Mouse (Mus musculus) spleen, embryonic (tissue): ENCODE results near the gene Tmem41a.
"Not testable (repeated sequence)": the region's sequence is repeated elsewhere in the genome, so short reads cannot be mapped to it uniquely, and the experiment has no call there.

ENCODE experiments used
- CTCF ChIA-PET: fragments of 350-600 bp; sonication (Branson Sonifier 250); formaldehyde crosslinking; loops from one replicate; lab custom pipeline; 2022; lab: Charles Lee

The Tmem41a gene

DNA sequence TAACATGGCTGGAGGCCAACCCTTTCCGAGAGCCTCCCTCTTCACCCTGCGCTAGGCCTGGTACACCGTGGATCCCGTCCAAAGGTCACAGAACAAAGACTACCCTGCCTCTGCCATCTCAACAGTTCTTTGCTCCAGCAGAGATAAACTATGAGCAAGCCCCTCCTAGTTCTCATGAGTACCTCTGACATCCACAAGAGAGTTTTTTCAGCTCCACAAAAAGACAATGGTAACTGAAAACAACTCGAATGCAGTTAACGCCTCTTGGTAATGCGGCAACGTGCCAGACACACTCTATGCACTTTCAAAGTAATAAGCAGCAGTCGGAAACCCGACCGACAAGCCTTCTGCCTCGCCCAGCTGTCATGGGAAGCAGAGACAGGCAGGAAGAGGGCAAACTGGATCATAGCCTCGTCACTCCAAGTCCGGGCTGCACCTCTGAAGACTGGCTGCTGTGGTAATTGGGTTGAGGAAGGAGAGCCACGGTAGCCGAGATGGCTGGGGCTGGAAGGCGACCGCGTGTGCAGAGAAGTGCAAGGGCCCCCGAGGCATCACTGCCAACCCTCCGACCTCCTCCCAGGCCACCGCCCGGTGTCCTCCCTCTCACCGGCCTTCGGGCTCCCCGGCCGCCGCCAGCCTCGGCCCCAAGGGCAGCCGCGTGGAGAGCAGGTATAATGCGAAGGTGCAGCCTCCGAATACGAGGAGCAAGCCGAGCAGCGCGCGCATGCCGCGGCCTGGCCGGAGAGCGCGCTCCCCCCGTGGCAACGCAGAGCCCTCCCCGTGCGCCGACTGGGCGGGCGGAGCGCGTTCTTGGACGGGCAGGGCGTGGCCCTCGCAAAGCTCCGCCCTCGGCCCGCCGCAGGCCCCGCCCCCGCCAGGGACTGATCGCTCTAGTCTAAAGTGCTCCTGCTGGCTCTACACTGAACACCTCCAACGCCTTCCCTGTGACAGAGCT, at the start of gene Tmem41a:
Gene Tmem41a, minus strand, starts transcription at position 792 of the 955 bp plus-strand sequence.
- CTCF ChIA-PET = no interaction called here

DNA sequence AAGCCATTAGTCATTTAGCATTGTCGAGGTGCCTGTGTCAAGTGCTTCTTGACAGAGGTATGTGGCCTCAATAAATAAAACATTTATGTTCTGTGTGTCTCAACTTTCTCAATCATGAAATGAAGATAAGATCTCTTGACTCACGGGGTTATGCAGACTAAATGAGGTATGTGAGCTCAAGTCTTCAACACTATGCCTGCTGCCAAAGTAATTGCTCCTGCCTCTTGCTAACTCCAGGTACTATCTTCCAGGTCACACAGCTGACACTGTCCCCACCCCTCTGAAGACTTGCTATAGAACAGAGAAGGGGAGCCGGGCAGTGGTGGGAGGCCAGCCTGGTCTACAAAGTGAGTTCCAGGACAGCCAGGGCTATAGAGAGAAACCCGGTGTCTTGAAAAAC, 49.0 kb upstream of the Tmem41a start:
- CTCF ChIA-PET = no interaction called here

DNA sequence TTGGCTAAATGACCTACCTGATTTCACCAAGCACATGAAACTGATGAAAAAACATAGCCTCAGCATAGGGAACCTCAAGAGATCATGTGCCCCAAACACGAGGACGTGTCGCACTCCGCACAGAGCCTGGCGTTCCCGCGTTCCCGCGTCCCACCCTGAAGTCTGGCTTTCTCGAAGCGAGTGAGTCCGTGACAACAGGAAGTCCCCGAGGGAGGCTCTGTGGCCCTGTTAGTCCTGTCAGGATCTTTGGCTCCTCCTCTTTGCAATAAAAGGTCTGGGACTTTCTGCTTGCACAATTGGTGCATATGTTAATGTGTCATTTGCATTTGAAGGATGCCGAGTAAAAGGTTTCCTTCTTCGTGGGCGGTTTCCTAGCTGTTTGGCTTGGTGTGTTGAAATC, 48.0 kb upstream of the Tmem41a start, which contains the start of gene Liph:
Gene Liph, minus strand, starts transcription at position 360 of the 400 bp plus-strand sequence.
- CTCF ChIA-PET = no interaction called here

DNA sequence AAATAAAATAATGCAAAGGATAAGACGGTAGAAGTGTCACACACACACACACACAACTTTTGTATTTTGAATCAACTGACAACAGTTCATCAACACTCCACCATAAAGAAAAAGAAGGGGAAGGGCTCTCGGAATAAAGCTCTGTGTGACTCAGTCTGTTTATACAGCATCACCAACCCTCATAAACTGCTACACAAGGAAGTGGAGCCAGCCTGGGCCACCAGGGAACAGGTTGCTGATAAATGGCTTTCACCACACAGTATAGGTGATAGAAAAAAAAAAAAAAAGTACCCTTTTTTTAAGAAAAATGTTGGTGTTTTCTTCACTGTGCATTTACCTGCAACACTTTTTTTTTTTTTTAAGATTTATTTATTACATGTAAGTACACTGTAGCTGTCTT, 44.4 kb upstream of the Tmem41a start:
- CTCF ChIA-PET = no interaction called here

DNA sequence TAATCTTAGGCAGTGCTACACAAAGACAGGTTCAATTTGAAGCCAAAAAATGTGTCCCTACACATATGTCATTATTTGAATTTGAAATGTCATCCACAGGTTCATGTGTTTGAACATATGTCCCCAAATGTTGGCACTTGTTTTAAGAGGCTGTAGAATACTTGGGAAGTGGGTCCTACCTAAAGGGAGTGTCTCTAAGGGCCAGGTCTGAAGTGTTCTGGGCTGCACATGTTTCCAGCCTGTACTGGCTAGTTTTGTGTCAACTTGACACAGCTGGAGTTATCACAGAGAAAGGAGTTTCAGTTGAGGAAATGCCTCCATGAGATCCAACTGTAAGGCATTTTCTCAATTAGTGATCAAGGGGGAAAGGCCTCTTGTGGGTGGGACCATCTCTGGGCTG, 43.5 kb upstream of the Tmem41a start:
- CTCF ChIA-PET = not testable (repeated sequence)

- CTCF ChIA-PET = no interaction called here
Observed at GRCm38 (mm10) chr16:21987956-21988355, 40.6 kb upstream of the Tmem41a start.

DNA sequence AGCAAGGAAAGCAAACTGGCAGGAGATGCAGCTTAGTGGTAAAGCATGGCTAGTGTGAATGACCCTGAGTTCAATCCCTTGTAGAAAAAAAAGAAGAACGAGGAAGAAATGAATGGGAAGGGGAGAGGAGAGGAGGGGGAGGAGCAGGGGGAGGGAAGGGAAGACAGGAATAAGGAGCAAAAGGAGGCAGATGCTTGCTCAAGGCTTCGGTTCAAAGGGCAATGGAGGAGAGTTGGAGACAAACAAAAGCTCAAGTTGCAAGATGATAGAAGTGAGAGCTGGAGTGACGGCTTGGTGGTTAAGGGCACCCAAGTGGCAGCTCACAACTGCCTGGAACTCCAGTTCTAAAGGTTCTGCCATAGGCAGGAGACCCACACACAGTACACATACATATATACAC, 38.8 kb upstream of the Tmem41a start:
- CTCF ChIA-PET = no interaction called here

DNA sequence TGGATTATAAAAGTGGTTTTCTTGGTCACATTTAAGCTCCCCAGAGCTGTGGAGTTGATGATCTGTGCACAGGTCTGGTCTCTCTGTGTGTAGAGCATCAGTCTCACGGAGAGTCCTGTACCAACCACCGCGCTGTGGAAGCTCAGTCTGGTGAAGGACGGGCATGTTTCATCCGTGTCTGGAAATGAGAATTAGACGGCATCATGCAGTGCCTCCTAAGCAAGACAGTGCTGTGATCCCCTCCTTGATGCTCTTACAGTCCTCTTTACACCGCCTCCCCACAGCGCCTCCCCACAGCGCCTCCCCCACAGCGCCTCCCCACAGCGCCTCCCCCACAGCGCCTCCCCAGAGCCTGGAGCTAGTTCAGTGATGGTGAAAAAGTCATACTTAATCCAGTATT, 36.7 kb upstream of the Tmem41a start:
- CTCF ChIA-PET = no interaction called here

DNA sequence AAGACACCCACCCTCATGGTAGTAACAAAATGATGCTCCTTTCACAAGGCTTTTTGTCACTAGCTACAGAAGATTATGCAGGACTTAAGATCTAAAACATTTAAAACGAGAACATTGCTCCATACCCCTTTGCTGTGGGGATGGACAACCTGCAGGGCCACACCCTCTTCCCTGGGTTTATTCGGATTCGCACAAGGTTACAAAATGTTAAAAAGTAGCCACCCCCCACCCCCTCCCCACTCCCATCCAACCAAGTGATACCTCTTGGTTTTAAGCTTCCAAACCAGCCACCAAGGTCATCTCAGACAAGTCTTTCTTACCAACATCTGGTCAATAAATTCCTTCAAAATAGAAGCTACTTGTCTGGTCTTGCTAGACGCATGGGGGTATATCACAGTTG, 36.2 kb upstream of the Tmem41a start:
- CTCF ChIA-PET = no interaction called here

DNA sequence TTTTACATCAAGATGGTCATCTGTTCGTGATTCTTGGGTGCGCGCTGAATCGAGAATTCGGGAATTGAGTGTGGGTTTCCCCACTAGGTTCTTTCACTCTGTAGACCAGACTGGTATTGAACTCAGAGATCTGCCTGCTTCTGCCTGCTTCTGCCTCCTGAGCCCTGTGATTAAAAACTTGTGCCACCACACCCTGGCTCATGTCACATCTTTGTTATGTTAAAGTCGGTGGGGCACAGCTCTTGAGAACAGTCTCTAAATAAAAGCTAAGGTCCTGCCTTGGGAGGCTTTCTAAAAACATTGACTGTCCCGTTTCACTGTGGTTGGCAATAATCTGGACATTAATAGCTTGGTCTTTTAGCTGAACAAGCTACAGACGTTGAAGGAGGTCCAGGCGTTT, 35.8 kb upstream of the Tmem41a start:
- CTCF ChIA-PET = no interaction called here

GRCm38 (mm10) chr16:21977347-21977746, 30.0 kb upstream of the Tmem41a start:
- CTCF ChIA-PET = no interaction called here

- CTCF ChIA-PET = no interaction called here
Observed at GRCm38 (mm10) chr16:21976203-21976602, 28.9 kb upstream of the Tmem41a start.

- CTCF ChIA-PET = no interaction called here
Observed at GRCm38 (mm10) chr16:21971446-21971845, 24.1 kb upstream of the Tmem41a start.

DNA sequence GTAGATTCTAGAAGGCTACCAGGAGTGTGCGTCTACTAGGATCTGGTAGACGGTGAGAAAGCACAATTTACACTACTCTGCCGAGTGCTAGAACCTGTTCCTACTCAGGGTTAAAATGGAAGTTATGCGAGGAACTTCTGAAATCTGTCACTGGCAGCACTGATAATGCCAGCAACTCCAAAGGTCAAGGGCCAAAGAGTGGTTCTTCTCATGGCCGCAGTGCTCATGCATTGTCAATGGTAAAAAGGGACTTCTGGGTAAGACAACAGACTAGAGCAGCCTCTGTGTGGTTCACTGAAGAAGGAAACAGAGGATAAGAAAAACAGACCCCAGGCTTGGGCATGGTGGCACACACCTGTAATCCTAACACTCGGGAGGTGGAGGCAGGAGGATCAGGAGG, 23.2 kb upstream of the Tmem41a start:
- CTCF ChIA-PET = no interaction called here

DNA sequence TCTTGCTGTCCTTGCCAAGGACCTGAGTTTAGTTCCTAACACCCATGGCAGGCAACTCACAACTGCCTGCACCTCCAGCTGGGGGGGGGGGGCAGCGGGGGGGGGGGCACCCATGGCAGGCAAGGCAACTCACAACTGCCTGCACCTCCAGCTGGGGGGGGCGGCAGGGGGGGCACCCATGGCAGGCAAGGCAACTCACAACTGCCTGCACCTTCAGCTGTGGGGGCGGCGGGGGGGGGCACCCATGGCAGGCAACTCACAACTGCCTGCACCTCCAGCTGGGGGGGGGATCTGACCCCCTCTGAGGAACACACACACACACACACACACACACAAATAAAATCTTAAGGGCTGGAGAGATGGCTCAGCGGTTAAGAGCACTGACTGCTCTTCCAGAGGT, 22.5 kb upstream of the Tmem41a start:
- CTCF ChIA-PET = interaction anchor here (0.8 kb wide), 1 partner anchor 564 kb away, joined by 13 read pairs; no protein-coding TSS in a partner anchor

DNA sequence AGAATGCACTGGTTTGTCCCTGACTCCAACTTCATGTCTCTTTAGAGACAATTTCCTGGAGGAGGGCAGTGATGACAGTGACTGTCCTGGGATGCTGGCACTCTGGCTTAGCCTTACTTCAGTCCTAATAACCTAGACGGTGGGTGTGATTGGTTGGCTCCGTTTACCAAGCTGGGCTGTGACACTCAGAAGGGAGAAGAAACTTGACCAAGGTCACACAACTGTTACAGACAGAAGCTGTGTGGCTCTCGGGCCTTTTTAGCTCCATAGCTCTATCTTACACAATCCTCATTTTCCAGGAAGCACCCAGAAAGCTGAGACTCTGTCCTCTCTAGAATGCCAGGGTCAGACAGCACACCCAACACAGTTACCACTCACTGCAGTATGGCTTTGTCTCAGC, 18.2 kb upstream of the Tmem41a start:
- CTCF ChIA-PET = no interaction called here

GRCm38 (mm10) chr16:21955591-21955990, 8.2 kb upstream of the Tmem41a start:
- CTCF ChIA-PET = no interaction called here

- CTCF ChIA-PET = interaction anchor here (1.0 kb wide), 1 partner anchor 12 kb away, joined by 3 read pairs; no protein-coding TSS in a partner anchor
Observed at GRCm38 (mm10) chr16:21928471-21928870, 18.9 kb downstream of the Tmem41a start.

GRCm38 (mm10) chr16:21916681-21917080, 30.7 kb downstream of the Tmem41a start:
- CTCF ChIA-PET = interaction anchor here (0.8 kb wide), 1 partner anchor 11 kb away, joined by 3 read pairs; no protein-coding TSS in a partner anchor

DNA sequence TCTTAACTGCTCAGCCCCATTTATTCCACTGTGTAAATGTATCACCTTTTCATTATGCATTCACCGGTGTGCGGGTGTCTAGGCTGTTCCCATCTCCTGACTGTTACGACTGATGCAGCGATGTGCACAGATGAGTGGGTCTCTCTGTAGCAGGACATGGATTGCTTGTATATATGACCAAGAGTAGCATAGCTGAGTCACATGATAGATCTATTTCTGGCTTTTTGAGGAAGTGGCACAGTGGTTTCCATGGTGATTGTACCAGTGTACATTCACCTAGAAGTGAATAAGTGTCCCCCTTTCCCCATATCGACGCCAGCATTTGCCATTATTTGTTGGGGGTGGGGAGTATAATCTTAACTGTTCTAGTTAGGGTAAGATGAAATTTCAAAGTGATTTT, 34.0 kb downstream of the Tmem41a start:
- CTCF ChIA-PET = no interaction called here

GRCm38 (mm10) chr16:21908906-21909305, 38.4 kb downstream of the Tmem41a start:
- CTCF ChIA-PET = not testable (repeated sequence)

GRCm38 (mm10) chr16:21906902-21907301, 40.5 kb downstream of the Tmem41a start:
- CTCF ChIA-PET = no interaction called here

DNA sequence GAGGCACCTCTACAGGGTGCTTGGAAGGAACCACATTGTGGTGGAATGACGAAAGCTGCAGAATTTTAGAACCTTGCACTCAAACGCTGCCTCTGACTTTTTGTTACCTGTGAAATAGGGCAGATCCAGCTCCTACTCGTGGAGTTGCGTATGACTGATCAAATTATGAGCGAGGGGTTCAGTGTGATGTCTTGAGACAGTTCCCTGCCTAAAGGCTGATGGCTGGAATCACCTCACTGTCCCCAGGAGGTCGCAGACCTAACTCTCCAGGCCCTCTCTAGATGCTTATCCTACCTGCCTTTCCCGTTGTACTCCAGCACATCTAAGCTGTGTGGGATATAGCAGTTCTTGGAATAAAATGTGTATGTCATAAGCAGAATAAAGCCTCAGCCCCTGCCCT, 41.4 kb downstream of the Tmem41a start:
- CTCF ChIA-PET = no interaction called here
